Mouse (Mus musculus): ENCODE measurements around the gene Fut11. TPM values are rescaled to one million over a fixed set of nuclear protein-coding genes. Genes with fewer than 3 reads are reported as not detected.

Fut11 gene
- polyA plus RNA-seq, 1 experiment from 2014 or later: 16.7 TPM

DNA sequence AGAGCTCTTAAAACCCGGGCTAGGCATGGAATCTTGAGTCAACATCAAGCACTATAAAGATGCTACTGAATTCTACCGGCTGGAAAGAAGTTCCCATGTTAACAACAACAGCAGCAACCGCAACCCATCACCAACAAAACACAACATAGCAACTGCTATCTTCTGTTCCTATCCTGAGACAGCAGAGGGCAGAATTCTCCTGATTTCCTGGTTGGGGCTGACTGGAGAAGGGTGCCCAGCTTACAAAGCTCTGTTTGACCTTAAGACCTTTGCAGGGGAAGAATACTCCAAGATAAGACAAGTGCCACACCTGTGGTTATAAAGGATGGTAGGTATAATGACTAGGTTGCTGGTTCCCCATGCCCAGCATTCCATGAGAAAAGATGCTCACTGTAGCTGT lies 52.2 kb downstream of the Fut11 start:
- no peak overlapping the region for H3K4me3 ChIP-seq (ENCODE audit: low read depth, low read length)
- WGBS: 87% methylated on average over 3 of the region's 3 CpGs
- no peak overlapping the region for H3K9ac ChIP-seq (ENCODE audit: low read depth, low read length)
- H3K36me3 ChIP-seq (ENCODE audit: control insufficient read depth, insufficient read depth, low read length): no peaks in the 10 kb centered on the region
- H3K27ac ChIP-seq (ENCODE audit: low read depth, low read length): no peak overlapping the region
- DNase-seq (ENCODE audit: low spot score): no peak
- H3K4me1 ChIP-seq (replicated peaks; ENCODE audit: control insufficient read depth, insufficient read depth, low read length): no peaks in the 10 kb centered on the region
- no peaks in the 10 kb centered on the region for H3K27me3 ChIP-seq (ENCODE audit: control insufficient read depth, insufficient read depth, low read length)
- no peaks in the 10 kb centered on the region for H3K9me3 ChIP-seq (ENCODE audit: control insufficient read depth, low read length)
- H3K4me2 ChIP-seq (replicated peaks; ENCODE audit: low read depth, low read length): no peak overlapping the region
- no peak for ATAC-seq (ENCODE audit: low FRiP score)

DNA sequence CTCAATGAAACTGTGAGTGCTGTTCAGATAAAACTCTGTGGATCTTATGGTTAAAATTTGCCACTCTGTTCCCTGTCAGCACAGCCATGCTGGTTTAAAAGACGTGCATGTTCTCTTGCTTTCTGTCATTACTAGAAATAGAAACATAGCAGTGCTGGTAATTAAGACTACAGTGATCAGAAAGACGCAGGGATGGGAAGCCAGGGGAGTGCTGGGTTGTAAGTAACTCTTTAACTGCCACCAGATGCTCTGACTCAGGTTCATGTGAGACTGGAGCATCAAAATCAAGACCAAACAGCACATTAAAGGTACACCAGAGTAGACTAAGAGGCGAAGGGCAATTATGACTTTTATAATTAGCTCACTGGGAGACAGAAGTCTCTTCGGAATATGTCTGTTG lies 53.6 kb downstream of the Fut11 start:
- Histone ChIP-seq H3K9me3 (ENCODE audit: control insufficient read depth, low read length) (no peaks in the 10 kb centered on the region), H3K36me3 (ENCODE audit: control insufficient read depth, insufficient read depth, low read length) (no peaks in the 10 kb centered on the region), H3K4me3 (ENCODE audit: low read depth, low read length) (no peak overlapping the region), H3K27ac (ENCODE audit: low read depth, low read length) (no peak overlapping the region), H3K4me2 (replicated peaks; ENCODE audit: low read depth, low read length) (no peak overlapping the region), H3K9ac (ENCODE audit: low read depth, low read length) (no peak overlapping the region), H3K4me1 (replicated peaks; ENCODE audit: control insufficient read depth, insufficient read depth, low read length) (no peaks in the 10 kb centered on the region), H3K27me3 (ENCODE audit: control insufficient read depth, insufficient read depth, low read length) (no peaks in the 10 kb centered on the region)
- ATAC-seq (ENCODE audit: low FRiP score): no peak
- WGBS: 86% methylated on average over 4 of the region's 4 CpGs
- no peak for DNase-seq (ENCODE audit: low spot score)

DNA sequence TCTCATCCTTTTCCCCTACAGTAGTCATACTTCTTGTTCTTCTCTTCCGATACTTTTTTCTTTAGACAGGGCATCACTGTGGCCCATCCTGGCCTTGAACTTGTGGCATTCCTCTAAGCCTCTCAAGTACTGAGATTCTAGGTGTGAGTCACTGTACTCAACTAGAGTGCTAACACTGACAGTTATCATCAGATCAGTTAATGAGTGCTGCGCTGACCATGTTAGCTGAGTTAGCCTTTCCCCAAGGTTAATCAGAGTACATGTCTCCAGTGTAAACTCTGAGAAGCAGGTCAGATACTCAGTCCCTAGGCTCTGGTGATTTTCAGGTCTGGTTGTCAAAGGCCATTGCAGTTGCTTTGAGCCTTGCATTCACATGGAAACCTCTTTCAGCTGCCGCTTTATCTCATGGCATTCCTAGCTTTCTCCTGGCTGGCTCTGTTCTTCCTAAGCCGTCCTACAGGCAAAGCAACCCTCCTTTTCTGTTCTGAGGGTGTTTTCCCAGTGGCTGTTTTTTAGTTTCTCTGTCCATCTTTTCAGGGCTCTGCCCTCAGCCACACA lies 54.8 kb downstream of the Fut11 start:
- H3K4me3 ChIP-seq (ENCODE audit: low read depth, low read length): no peak overlapping the region
- H3K27me3 ChIP-seq (ENCODE audit: control insufficient read depth, insufficient read depth, low read length): no peaks in the 10 kb centered on the region
- H3K36me3 ChIP-seq (ENCODE audit: control insufficient read depth, insufficient read depth, low read length): no peaks in the 10 kb centered on the region
- no peaks in the 10 kb centered on the region for H3K4me1 ChIP-seq (replicated peaks; ENCODE audit: control insufficient read depth, insufficient read depth, low read length)
- ATAC-seq (ENCODE audit: low FRiP score) (no peak), DNase-seq (ENCODE audit: low spot score) (no peak)
- H3K9ac ChIP-seq (ENCODE audit: low read depth, low read length): no peak overlapping the region
- no peaks in the 10 kb centered on the region for H3K9me3 ChIP-seq (ENCODE audit: control insufficient read depth, low read length)
- no peak overlapping the region for H3K27ac ChIP-seq (ENCODE audit: low read depth, low read length)
- no peak overlapping the region for H3K4me2 ChIP-seq (replicated peaks; ENCODE audit: low read depth, low read length)
- WGBS: 92% methylated on average over 4 of the region's 4 CpGs

DNA sequence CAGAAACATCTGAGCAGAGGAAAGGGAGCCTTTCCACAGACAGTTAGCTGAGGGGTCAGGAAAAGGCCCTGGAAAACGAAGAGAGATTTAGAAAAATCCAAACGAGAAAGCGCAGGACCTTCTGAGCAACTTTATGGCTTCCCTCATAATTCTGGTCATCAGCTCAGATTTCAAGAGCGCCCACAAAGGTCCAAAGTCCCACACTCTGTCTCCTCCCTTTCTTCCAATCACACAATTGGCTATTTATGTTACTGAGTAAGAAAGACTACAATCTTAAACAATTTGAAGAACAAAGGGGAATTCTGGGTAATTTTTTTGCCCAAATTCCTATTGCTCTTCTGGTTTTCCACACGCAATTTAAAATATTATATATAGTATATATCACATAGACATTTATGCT lies 55.7 kb downstream of the Fut11 start:
- Histone ChIP-seq H3K4me1 (replicated peaks; ENCODE audit: control insufficient read depth, insufficient read depth, low read length) (no peaks in the 10 kb centered on the region), H3K9ac (ENCODE audit: low read depth, low read length) (no peak overlapping the region), H3K36me3 (ENCODE audit: control insufficient read depth, insufficient read depth, low read length) (0 out of 2 replicates have a peak, but pooled peaks cover 2% of the 10 kb centered on the region), H3K27ac (ENCODE audit: low read depth, low read length) (no peak overlapping the region), H3K4me2 (replicated peaks; ENCODE audit: low read depth, low read length) (no peak overlapping the region), H3K4me3 (ENCODE audit: low read depth, low read length) (no peak overlapping the region), H3K9me3 (ENCODE audit: control insufficient read depth, low read length) (no peaks in the 10 kb centered on the region), H3K27me3 (ENCODE audit: control insufficient read depth, insufficient read depth, low read length) (no peaks in the 10 kb centered on the region)
- no peak for DNase-seq (ENCODE audit: low spot score)
- 92% methylated on average over 5 of the region's 5 CpGs for WGBS
- ATAC-seq (ENCODE audit: low FRiP score): no peak

Other genes with a start within 250 kb of the Fut11 start
- gene Cfap70, start 242.7 kb upstream of the Fut11 start, polyA plus RNA-seq (2014; fragmentation: Nextera tagmentation; extraction: Ambion mirVana): 0.60 and 1.1 TPM in 2 replicates
- 15.0 and 16.8 TPM in 2 replicates for gene Anxa7, start 214.8 kb upstream of the Fut11 start, polyA plus RNA-seq (2014; fragmentation: Nextera tagmentation; extraction: Ambion mirVana)
- gene Mss51, start 198.1 kb upstream of the Fut11 start, polyA plus RNA-seq (2014; fragmentation: Nextera tagmentation; extraction: Ambion mirVana): 1.1 and 1.4 TPM in 2 replicates
- 67.0 and 67.2 TPM in 2 replicates for gene Ppp3cb, start 148.4 kb upstream of the Fut11 start, polyA plus RNA-seq (2014; fragmentation: Nextera tagmentation; extraction: Ambion mirVana)
- gene Usp54, start 53.9 kb upstream of the Fut11 start, polyA plus RNA-seq (2014; fragmentation: Nextera tagmentation; extraction: Ambion mirVana): 9.9 and 12.1 TPM in 2 replicates
- gene Myoz1, start 38.4 kb upstream of the Fut11 start, polyA plus RNA-seq (2014; fragmentation: Nextera tagmentation; extraction: Ambion mirVana): 0.28 TPM in 1 of 2 replicates, not detected in the other
- gene Synpo2l, start 26.6 kb upstream of the Fut11 start, polyA plus RNA-seq (2014; fragmentation: Nextera tagmentation; extraction: Ambion mirVana): 0.48 and 1.0 TPM in 2 replicates
- gene Sec24c, start 20.7 kb upstream of the Fut11 start, polyA plus RNA-seq (2014; fragmentation: Nextera tagmentation; extraction: Ambion mirVana): 76.6 and 79.0 TPM in 2 replicates
- 210 and 223 TPM in 2 replicates for gene Chchd1, start 8.0 kb downstream of the Fut11 start, polyA plus RNA-seq (2014; fragmentation: Nextera tagmentation; extraction: Ambion mirVana)
- 25.2 and 32.7 TPM in 2 replicates for gene Zswim8, start 12.6 kb downstream of the Fut11 start, polyA plus RNA-seq (2014; fragmentation: Nextera tagmentation; extraction: Ambion mirVana)
- gene Ndst2, start 39.6 kb downstream of the Fut11 start, polyA plus RNA-seq (2014; fragmentation: Nextera tagmentation; extraction: Ambion mirVana): 20.2 and 21.0 TPM in 2 replicates
- gene Camk2g, start 99.1 kb downstream of the Fut11 start, polyA plus RNA-seq (2014; fragmentation: Nextera tagmentation; extraction: Ambion mirVana): 44.2 and 46.8 TPM in 2 replicates
- 0.59 and 0.65 TPM in 2 replicates for gene Plau, start 141.7 kb downstream of the Fut11 start, polyA plus RNA-seq (2014; fragmentation: Nextera tagmentation; extraction: Ambion mirVana)
- gene Vcl, start 234.4 kb downstream of the Fut11 start, polyA plus RNA-seq (2014; fragmentation: Nextera tagmentation; extraction: Ambion mirVana): 34.6 and 36.2 TPM in 2 replicates